Mouse (Mus musculus): Measurements from ENCODE around the gene Nfyc.

GRCm38 (mm10) chr4:120815622-120816334 is 15.6 kb downstream of the Nfyc start:
- no peak for TF ChIP-seq POLR2A (IDR thresholded peaks at IDR 0.05; ENCODE audit: low read depth, low read length)
- no peak for TF ChIP-seq CTCF (IDR thresholded peaks at IDR 0.05; ENCODE audit: extremely low read depth, insufficient read depth, insufficient read length, insufficient replicate concordance)
